Mouse (Mus musculus): ENCODE results near the gene Wdr72. TPM values are rescaled to one million over a fixed set of nuclear protein-coding genes. Genes with fewer than 3 reads are reported as not detected.

The Wdr72 gene
- total RNA-seq, 2 experiments from 2014 or later: 0.07 TPM; not detected in 1

GRCm38 (mm10) chr9:74228272-74228671 lies 118.1 kb downstream of the Wdr72 start:
- DNase-seq (ENCODE audit: low spot score in 2 of 2): peak in 1 of 2 experiments; percentile 5

GRCm38 (mm10) chr9:74241292-74241691 lies 131.1 kb downstream of the Wdr72 start:
- no peak for DNase-seq (ENCODE audit: low spot score in 2 of 2)

DNA sequence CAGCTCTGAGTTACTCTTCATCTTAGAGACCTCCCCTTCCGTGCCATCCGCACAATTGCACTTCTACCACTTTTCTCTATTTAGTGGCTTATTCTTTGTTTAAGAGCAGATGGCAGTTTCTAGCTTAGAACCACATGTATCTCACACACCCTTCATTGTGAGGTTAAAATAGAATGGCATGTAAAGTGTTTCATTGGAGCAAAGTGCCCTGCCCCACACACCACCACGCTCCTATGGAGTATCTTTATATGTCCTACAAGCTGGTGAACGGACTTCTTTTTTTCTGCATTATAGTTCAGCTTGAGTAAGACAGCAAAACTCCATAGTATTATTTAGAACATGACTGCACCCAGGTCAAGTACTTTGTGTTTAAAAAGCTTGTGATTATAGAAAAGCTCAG lies 137.9 kb downstream of the Wdr72 start:
- DNase-seq (ENCODE audit: low spot score in 2 of 2): no peak

DNA sequence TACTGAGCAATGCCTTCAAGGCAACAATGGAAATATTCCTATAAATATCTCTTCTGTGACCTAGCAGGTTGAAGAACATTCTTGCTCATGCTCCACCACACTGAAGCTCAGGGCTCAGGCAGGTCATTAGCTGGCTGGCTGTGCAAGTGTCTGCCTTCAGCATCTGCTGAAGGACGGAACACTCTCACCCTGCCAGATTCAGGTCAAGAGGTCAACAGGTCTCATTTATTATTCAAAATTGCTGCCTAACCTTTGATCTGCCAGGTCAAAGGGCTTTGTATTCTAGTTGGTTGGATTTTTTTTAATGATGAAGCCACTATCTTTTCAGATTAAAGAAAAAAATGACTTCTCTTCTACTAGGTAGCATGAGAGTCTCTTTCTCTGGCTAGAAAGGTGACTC lies 139.3 kb downstream of the Wdr72 start:
- DNase-seq (ENCODE audit: low spot score in 2 of 2): no peak

GRCm38 (mm10) chr9:74250522-74250921 lies 140.4 kb downstream of the Wdr72 start:
- DNase-seq (ENCODE audit: low spot score in 2 of 2): no peak

DNA sequence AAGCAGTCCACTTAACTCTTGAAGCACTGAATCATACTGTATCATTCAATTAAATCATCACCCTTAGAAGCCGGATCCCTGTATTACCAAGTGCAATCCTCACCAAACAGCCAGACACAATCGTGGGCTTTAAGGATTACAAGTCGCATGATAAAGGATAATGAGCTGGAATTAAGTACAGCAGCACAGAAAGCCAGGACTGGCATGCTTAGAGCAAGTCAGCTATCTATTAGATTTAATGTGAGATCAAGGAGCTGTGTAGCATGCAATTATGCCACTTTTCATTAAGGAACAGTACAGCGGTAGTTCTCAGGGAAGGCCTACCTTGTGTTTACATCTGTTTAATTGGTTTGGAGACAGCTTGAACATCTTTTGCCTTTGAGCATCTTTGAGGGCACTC lies 148.2 kb downstream of the Wdr72 start:
- no peak for DNase-seq (ENCODE audit: low spot score in 2 of 2)

DNA sequence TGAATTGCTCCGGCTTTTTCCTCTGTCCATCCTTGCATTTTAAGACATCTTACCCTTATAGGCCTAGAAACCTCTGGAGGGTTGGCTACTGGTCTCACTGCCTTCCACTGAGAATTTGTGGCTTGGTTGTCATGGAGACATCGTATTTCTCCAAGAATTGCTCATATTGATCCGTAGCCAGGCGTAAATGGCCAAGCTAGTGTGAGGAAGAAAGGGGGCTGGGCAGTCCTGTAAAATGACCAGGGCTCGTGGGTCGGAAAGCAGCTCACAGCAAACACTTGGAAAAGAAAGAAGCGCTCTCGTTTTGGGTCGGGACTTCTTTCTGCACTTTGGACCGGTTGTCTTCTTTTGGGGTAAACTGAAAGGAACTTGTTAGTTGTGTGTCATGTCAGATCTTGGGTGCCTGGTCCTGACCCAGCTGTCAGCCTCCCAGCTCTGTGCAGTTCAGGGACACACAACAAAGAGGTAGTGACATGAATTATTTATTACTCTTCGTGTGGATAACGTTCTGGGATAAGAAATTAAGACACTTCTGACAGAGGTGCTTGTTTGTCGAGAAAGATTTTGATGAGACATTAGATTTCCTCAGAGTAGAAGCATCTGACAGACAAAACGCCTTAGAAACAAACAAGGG lies 167.7 kb downstream of the Wdr72 start:
- no peak for DNase-seq (ENCODE audit: low spot score in 2 of 2)

GRCm38 (mm10) chr9:74282072-74282471 lies 171.9 kb downstream of the Wdr72 start:
- no peak for DNase-seq (ENCODE audit: low spot score in 2 of 2)

DNA sequence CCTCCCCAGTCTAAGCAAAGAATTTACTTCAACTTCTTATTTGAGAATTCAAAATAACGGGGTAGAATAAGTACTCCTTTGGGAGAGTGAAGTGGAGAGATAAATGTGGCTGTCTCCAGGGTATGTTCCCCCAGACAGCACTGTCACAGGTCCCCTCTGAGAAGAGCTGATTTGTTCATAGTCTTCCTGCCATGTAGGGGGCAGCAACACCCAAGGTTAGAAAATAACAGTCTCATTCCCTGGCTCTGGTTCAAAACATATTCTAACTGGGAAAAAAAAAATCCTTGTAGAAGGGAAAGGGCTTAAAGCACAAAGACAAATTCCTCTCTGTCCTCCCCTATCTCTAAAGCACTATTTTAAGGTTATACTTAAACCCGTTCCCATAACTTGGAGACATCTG lies 176.1 kb downstream of the Wdr72 start:
- peak in 1 of 2 experiments; percentile 53 for DNase-seq (ENCODE audit: low spot score in 2 of 2)

- DNase-seq (ENCODE audit: low spot score in 2 of 2): no peak
Measured at GRCm38 (mm10) chr9:74294479-74294878, 184.3 kb downstream of the Wdr72 start.

- no peak for DNase-seq (ENCODE audit: low spot score in 2 of 2)
Measured at GRCm38 (mm10) chr9:74318771-74319170, 208.6 kb downstream of the Wdr72 start.

DNA sequence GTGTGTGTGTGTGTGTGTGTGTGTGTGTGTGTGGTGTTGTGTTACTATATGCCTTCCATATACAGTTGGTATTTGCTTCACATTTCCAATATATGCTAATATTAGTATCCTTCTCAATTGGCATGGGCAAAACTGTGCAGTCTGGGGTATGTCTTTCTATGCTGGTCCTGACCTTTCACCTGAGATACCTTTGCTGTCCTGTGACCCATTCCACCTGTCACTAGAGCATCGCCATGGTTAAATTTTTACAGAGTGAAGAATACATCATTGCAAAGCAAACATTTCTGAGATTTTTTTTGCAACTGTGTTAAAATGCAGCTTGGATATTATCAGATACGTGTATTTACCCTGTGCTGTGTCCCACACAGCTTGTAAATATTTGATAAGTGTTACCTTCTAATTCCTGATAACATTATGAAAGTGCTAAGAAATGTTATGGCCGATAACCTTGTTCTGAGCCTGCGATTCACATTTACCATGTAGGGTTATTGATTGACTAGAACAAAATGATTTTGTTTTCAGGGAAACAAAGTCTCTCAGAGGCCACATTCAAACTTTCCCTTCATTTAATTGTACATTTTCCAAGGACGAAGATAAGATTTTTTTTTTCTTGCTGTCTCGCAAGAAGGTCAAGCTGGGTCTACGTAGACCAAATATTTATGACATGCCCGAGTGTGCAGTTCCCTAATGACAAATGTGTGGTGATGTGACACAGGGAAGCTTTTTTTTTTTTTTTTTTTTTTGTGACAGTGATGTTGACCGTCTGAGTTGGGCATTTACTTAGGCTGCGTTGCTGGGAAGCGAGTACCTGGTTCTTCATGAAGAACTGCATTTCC lies 214.2 kb downstream of the Wdr72 start:
- no peak for DNase-seq (ENCODE audit: low spot score in 2 of 2)

DNA sequence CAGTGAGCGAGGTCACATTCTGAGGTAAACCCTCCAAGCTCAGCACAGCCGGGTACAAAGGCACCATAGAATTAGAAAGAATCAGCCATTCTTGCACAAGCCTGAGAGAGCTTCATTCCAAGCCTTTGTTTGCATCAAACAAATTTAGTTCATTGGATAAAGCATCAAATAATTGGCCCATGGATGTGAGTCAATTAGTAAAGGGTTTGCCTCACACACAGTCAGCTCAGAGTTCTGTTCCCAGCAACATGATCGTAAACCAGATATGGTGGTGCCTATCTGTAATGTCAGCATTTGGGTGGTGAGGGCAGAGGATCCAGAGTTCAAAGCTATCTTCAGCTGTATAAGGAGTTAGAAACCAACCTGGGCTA lies 214.8 kb downstream of the Wdr72 start:
- DNase-seq (ENCODE audit: low spot score in 2 of 2): no peak

DNA sequence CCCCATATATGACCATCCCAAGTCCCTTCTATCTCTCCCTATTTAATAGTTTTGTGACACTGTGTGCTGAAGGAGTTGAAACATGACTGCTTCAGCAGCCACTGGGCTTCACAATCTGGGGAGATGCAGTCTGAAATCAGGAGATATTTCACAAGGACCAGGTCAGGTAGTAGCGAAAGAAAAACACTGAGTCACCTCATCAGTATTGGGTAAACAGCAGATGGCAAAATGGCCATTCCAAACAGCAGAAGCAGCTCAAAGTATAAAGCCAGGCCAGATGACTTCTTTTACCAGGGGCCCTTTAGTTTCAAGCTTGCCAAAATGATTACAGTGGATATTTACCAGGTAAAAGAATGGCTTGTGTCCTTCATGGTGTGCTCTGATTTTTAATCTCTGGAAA lies 215.8 kb downstream of the Wdr72 start:
- DNase-seq (ENCODE audit: low spot score in 2 of 2): no peak

DNA sequence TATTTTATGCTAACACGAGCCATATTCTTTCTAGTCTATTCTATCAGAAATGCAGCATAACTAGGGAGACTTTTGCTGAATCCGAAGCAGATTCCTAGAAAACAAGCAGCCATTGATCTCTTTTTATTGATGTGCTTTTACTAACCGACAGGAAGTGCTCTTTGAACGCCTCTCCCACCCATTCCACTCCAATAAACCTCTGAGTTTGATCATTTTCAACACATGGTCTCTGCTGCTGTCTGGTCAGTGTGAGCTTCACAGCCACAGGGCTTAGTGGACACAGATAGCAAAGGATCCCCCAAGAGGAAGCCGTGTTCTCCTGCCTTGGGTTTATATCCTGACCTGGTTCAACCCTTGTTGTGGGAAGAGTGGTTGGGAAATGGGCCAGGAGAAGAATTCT lies 218.7 kb downstream of the Wdr72 start:
- no peak for DNase-seq (ENCODE audit: low spot score in 2 of 2)

DNA sequence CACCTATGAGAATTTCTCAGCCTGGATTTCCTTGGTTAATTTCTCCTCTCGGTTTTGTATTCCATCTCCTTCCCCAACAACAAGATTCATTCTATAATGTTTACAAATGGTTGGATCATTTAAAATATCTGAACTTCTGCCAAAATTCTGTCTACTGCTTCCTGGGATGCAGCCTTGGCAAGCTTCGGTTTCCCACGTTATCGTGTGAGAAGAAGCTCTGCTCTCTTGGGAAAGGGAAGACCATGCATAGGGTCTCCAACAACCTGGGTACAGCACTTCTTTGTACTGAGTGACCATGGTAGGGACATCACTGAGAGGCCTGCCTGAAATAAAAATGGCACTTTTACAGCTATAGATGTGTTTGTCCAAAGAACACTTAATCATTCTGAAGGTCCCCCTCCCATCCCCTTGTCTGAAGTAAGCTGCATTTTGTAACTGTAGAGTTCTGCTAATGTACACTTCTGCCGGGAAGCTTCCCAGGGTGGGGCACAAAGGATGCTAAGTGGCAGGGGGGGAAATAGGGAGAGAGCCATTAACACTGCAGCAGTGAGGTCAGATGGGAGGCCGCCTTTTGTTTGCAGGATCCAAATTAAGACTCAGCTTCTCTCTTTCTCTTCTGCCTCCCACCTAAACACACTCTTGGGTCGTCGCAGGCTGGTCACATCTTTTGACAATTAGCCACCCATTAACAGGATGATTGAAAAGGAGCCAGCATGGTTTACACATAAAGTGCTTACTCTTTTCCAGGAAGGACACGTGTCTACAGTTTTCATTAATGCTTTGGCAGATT lies 220.7 kb downstream of the Wdr72 start:
- no peak for DNase-seq (ENCODE audit: low spot score in 2 of 2)

DNA sequence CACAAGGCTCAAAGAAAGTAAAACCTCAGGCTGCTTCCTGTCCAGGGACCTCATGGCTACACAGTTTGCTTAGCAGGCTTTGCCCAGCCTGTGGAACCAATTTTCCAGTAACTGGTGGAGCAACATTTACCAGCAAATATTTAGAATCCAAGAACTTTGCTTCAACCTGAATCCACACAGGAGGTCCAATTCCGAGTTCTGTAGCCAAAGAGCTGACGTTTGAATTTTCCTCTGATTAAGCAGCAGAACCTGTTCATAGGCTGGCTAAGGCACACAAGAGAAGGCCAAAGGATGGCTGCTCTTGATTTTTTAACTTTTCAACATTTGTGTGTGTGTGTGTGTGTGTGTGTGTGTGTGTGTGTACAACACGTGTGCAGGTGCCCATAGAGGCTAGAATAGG lies 222.2 kb downstream of the Wdr72 start:
- DNase-seq (ENCODE audit: low spot score in 2 of 2): no peak

Other genes starting within 250 kb of the Wdr72 start
- 1 to 10 TPM; 8.0 TPM for gene Unc13c, start 141.4 kb upstream of the Wdr72 start, total RNA-seq (2021)